Mouse (Mus musculus) testis, postnatal 10 days (tissue): ENCODE measurements around the gene Rps2.
"Not testable (repeated sequence)": the region's sequence is repeated elsewhere in the genome, so short reads cannot be mapped to it uniquely, and the experiment has no call there.

Experiments used
- DNase-seq: peaks from one replicate; pipeline ENCODE4 v3.0.0; 2021; ENCODE audit warnings: low spot score

The Rps2 gene

GRCm38 (mm10) chr17:24705821-24706220 lies 12.1 kb upstream of the Rps2 start:
- DNase-seq: peak; percentile 43

DNA sequence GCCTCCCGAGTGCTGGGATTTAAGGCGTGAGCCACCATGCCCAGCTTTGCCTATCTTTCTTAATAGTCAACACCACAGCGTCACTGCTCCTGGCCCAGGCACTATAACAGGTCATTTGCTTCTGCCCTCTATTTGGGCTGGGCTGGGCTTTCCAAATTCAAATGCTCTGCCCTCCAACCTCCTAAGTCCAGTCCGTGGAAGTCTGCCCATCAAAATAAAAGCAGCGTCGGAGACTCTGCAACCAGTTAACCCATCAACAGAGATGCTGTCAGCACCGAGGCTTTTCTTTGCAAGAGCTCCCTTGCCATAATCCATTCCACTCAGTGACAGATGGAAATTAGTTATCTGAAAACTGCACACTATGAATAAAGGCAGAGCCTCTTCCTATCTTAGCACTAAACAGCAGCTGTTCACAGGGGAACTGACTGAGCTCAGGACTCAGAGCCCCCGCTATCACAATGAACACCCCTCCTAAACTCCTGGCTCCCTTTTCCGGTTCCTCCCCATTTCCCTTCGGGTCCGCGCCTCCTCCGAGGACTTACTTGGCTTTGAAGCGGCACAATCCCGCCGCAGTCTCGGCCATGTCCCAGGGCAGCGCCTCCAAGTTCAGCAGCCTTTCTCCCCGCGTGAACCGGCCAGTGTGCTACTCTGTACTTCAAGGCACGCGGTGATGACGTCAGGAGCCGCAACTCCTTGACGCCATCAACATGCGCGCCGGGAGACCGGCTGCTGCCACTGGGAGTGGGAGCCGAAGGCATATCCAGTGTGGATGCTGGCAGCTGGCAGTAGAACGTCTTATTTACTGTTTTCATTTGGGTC lies 10.7 kb upstream of the Rps2 start, which contains the start of gene Tbl3:
Gene Tbl3, minus strand, starts transcription at position 679 of the 819 bp plus-strand sequence.
- DNase-seq: peak; percentile 97

GRCm38 (mm10) chr17:24707801-24708425 lies 10.0 kb upstream of the Rps2 start:
- DNase-seq: peak; percentile 54

- no peak for DNase-seq
Observed at GRCm38 (mm10) chr17:24708646-24709045, 9.3 kb upstream of the Rps2 start.

GRCm38 (mm10) chr17:24715556-24715955 lies 2.4 kb upstream of the Rps2 start:
- DNase-seq: no peak

DNA sequence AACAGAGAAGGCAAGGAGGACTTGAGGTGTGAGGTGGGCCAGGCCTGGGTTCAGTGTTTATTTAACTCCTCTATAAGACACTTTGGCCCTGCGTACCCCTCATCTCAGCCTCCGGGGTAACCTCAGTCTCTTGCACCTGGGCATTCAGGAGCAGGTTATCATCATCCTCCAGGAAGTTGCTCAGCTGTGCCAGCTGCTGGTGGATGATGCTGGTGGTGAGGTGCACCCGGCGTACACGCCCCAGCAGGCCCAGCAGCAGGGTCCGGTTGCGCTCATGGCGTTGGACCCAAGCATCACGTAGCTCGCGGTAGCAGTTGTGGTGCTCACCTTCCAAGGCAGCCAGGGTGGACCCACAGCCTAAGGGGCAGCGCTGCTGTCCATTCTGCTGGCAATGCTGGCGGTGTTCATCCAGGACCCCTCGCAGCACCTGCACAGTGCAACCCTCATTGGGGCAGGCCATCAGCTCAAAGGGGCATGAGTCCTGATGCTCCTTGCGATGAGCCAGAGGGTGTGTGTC lies 1.7 kb upstream of the Rps2 start:
- DNase-seq: peak; percentile 38

DNA sequence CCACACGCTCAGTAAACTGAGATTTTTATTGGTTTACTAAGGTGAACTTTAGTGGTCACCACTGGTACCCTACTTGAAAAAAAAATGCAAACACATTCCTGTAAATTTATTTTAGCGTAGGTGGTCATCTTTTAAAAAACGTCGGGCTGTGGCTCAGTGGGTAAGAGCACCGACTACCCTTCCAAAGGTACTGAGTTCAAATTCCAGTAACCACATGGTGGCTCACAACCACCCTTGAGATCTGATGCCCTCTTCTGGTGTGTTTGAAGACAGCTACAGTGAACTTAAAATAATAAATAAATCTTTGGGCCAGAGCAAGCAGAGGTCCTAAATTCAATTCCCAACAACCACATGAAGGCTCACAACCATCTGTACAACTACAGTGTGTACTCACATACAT lies 1.0 kb downstream of the Rps2 start:
- not testable (repeated sequence) for DNase-seq

- DNase-seq: peak; percentile 98
Observed at GRCm38 (mm10) chr17:24719494-24720222, 1.7 kb downstream of the Rps2 start.

DNA sequence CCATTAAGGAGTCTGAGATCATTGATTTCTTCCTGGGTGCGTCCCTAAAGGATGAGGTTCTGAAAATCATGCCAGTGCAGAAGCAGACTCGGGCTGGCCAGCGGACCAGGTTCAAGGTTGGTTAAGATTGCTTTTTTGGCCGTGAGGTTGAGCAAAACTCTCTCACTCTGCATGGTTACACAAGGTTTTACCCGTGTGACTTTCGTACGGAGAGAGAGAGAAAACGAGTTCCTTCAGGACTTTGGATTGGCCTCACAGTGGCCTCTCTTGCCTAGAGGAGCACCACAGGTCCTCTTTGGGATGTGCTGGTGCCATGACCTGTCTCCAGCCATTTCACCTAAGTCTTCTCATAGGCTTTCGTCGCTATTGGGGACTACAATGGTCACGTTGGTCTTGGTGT lies 2.7 kb downstream of the Rps2 start:
- DNase-seq: peak; percentile 39

DNA sequence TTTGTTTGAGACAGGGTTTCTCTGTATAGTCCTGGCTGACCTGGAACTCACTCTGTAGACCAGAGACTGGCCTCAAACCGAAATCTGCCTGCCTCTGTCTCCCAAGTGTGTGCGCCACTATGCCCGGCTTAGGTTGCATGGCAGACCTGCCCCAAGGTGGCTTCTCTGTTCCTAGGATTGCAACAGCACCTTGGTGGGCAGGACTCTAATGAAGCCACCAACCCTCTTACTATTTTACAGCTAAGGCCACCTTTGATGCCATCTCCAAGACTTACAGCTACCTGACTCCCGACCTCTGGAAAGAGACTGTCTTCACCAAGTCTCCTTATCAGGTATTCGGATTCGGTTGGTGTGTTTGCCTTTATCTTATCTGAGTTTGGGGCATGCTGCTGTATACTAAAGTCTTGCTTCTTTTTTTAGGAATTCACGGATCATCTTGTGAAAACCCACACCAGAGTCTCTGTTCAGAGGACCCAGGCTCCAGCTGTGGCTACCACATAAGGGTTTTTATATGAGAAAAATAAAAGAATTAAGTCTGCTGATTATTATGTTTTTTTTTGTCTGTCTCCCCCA lies 3.6 kb downstream of the Rps2 start:
- DNase-seq: not testable (repeated sequence)

DNA sequence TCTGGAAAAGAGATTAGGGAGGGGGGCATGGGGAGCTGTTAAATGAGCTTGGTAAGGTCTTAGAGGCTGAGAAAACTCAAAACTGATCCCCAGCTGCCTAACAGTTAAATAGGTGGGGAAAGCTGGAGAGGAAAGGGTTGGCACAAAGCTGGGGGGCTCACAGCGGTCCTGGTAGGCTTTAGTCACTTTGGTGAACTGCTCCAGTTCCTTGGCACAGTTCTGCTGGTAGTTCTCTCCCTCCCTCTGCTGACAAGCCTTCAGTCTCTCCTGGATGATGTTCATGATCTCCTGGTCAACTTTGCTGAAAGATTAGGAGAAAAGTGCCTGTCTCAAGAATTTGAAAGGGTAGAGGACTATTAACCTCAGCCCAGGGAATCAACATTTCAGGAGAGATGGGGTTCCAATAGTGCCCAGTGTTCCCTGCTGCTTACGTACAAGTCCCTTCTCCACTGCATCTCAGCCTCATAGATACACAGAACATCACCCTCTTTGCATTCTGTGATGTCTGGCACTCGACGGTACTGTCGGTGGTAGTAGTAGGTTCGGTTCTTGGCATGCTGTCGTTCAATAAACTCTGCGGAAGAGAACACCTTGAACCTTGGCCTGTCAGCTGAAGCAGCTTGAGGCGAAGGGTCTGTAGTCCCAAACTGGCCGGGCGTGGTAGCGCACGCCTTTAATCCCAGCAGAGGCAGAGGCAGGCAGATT lies 4.5 kb downstream of the Rps2 start:
- peak; percentile 43 for DNase-seq

DNA sequence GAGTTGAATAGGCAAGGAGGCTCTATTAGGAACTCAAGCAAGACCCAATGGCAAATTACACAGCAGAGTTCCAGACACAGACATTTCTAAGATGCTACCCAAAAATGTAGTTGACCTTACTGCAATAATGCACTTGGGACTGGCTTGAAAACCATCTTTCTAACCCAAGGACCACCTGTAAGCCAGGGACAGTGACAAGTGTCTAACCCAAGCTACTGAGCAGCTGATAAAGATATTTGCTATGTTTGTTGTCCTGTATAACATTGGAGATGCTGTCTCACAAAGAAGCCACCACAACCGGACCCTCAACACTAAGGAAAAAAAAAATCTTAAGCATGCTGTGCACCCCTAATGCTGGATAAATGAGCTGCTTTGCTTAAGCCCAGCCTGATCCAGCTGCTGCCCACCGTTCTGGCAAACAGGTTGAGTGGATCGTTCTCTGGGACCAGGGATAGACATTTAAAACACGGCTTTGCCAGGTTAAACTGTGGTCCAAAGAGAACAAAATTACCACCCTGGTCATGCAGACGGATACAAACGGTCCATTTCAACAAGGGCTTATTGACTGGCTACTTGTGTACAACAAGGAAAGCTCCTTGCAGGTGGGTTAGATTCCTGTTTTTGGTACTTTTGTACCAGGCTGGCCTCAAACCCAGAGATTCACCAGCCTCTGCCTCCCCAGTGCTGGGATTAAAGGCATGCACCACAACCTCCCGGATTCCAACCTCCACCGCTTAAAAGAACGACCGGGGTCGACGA lies 5.4 kb downstream of the Rps2 start:
- no peak for DNase-seq

- DNase-seq: no peak
Observed at GRCm38 (mm10) chr17:24723881-24724180, 5.9 kb downstream of the Rps2 start.

DNA sequence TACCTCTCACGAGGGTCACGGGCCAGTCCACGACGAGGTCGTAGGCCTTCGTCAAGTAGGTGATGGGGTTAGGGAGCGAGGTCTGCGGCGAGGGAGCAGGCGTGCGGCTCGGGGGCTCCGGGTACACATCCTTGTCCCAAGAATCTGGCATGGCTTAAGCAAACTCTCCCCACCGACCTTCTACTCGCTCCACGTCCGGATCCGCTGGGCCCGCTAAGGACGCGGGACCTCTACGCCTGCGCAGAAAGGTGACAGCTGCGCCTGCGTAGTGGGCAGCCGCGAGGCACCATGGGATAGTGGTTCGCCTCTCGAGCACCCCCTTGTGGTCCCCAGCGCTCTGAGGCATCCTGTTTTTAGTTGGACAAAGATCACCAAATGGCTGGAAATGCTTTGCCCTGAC lies 6.3 kb downstream of the Rps2 start, which contains the start of gene Ndufb10:
Gene Ndufb10, minus strand, starts transcription at position 295 of the 400 bp plus-strand sequence.
- DNase-seq: peak; percentile 98

GRCm38 (mm10) chr17:24725637-24726390 lies 7.9 kb downstream of the Rps2 start:
- no peak for DNase-seq

GRCm38 (mm10) chr17:24727618-24728017 lies 9.7 kb downstream of the Rps2 start, which contains the start of gene Rpl3l:
Gene Rpl3l, plus strand, starts transcription at chr17:24727820.
- DNase-seq: no peak

- no peak for DNase-seq
Observed at GRCm38 (mm10) chr17:24728184-24728583, 10.3 kb downstream of the Rps2 start.

GRCm38 (mm10) chr17:24729067-24729466 lies 11.2 kb downstream of the Rps2 start:
- no peak for DNase-seq

DNA sequence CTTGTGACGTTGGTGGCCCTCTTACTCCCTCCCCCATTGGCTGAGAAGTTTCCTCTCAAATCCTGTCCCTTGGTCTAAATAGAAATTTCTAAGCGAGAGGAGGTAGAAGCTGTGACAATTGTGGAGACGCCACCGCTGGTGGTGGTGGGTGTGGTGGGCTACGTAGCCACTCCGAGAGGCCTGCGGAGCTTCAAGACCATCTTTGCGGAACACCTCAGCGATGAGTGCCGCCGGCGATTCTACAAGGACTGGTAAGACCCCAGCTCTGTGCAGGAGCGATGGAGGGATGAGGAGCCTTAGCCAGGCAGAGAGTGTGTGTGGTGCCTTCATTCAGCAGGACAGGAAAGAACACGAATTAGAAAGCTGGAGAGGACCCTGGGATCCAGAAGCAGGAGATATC lies 12.9 kb downstream of the Rps2 start:
- no peak for DNase-seq
